Mouse (Mus musculus) kidney, adult 2 months (tissue): ENCODE measurements at regions not wholly inside any gene's neighbourhood (a gene's known extent, or its start where the extent isn't known, plus 50 kb on each side); places are given as distances from the start of the nearest gene placed in this dataset.

Experiments
- DNase-seq: peaks from one replicate; pipeline ENCODE4 v3.0.0; 2021
- H3K27ac ChIP-seq: fragments of 200-500 bp; 2 replicates; pipeline ENCODE4 v1.5.1; 2012; ENCODE audit warnings: low read depth, low read length, control low read depth, inconsistent platforms; ENCODE audit not compliant: insufficient read depth
- H3K27me3 ChIP-seq: fragments of 200-500 bp; replicated peaks from 2 replicates; pipeline ENCODE4 v1.6.1; 2012; ENCODE audit warnings: mild to moderate bottlenecking, moderate library complexity, low read length, inconsistent platforms; ENCODE audit not compliant: control insufficient read depth, insufficient read depth
- H3K36me3 ChIP-seq: fragments of 200-500 bp; 2 replicates; pipeline ENCODE4 v1.6.1; 2012; ENCODE audit warnings: mild to moderate bottlenecking, moderate library complexity, low read length, inconsistent platforms; ENCODE audit not compliant: control insufficient read depth, insufficient read depth
- H3K4me1 ChIP-seq: fragments of 200-500 bp; 2 replicates; pipeline ENCODE4 v1.6.1; 2011; ENCODE audit warnings: low read length; ENCODE audit not compliant: control insufficient read depth, insufficient read depth
- H3K4me3 ChIP-seq: fragments of 200-500 bp; 2 replicates; pipeline ENCODE4 v1.5.1; 2011; ENCODE audit warnings: mild to moderate bottlenecking, low read depth, low read length, control low read depth; ENCODE audit not compliant: insufficient read depth
- CTCF ChIP-seq: fragments of 200-500 bp; conservative IDR thresholded peaks from 2 replicates; pipeline ENCODE4 v1.5.1; 2011; ENCODE audit warnings: low read depth, mild to moderate bottlenecking, control low read depth, low read length, moderate library complexity, mixed read lengths; ENCODE audit not compliant: insufficient read depth, insufficient read length
- POLR2A ChIP-seq: fragments of 200-500 bp; IDR thresholded peaks from one replicate; pipeline ENCODE4 v1.6.1; 2011; ENCODE audit warnings: low read depth, low read length, control low read depth
- WGBS: fragments of 180-500 bp; shearing (Covaris S2); methylation state at CpG from one replicate; pipeline ENCODE4 v1.1.7; 2018; 5-methylcytosine and 5-hydroxymethylcytosine counted together

- Histone ChIP-seq H3K4me1 (no peaks in the 10 kb centered on the region), H3K36me3 (no peaks in the 10 kb centered on the region), H3K27me3 (no peaks in the 10 kb centered on the region), H3K4me3 (no peak overlapping the region), H3K27ac (no peak overlapping the region)
- no peak for DNase-seq
- WGBS: 83% methylated on average over 1 of the region's 1 CpGs
- TF ChIP-seq POLR2A: no peak
- TF ChIP-seq CTCF: no peak
Measured at GRCm38 (mm10) chr4:47933526-47933925, 111.4 kb upstream of the Nr4a3 start.

- Histone ChIP-seq H3K4me3 (no peak overlapping the region), H3K27me3 (no peaks in the 10 kb centered on the region), H3K4me1 (no peaks in the 10 kb centered on the region), H3K27ac (no peak overlapping the region), H3K36me3 (no peaks in the 10 kb centered on the region)
- no peak for DNase-seq
- 90% methylated on average over 3 of the region's 3 CpGs for WGBS
- TF ChIP-seq CTCF (no peak), POLR2A (no peak)
Measured at GRCm38 (mm10) chr4:47935547-47935946, 109.4 kb upstream of the Nr4a3 start.

- no peak overlapping the region for H3K27ac ChIP-seq
- TF ChIP-seq POLR2A (no peak), CTCF (no peak)
- no peak for DNase-seq
Measured at GRCm38 (mm10) chr4:47936470-47937125, 108.4 kb upstream of the Nr4a3 start.

GRCm38 (mm10) chr4:47947869-47948573 is 96.9 kb upstream of the Nr4a3 start:
- Histone ChIP-seq H3K4me1 (no peaks in the 10 kb centered on the region), H3K27ac (no peak overlapping the region), H3K36me3 (no peaks in the 10 kb centered on the region), H3K4me3 (no peak overlapping the region), H3K27me3 (no peaks in the 10 kb centered on the region)
- WGBS: 29% methylated on average over 16 of the region's 16 CpGs
- TF ChIP-seq POLR2A (no peak), CTCF (no peak)
- DNase-seq: peak; percentile 64

More at GRCm38 (mm10) chr4:47936470-47937125, 108.4 kb upstream of the Nr4a3 start:
- Histone ChIP-seq H3K4me1 (no peaks in the 10 kb centered on the region), H3K27me3 (no peaks in the 10 kb centered on the region), H3K4me3 (no peak overlapping the region), H3K36me3 (no peaks in the 10 kb centered on the region)
- WGBS: 82% methylated on average over 7 of the region's 7 CpGs

- TF ChIP-seq CTCF: no peak
- no peak for TF ChIP-seq POLR2A
- H3K4me1 ChIP-seq: no peaks in the 10 kb centered on the region
- peak; percentile 36 for DNase-seq
- no peaks in the 10 kb centered on the region for H3K36me3 ChIP-seq
- 21% methylated on average over 8 of the region's 8 CpGs for WGBS
- no peaks in the 10 kb centered on the region for H3K27me3 ChIP-seq
- no peak overlapping the region for H3K27ac ChIP-seq
- H3K4me3 ChIP-seq: no peak overlapping the region
Measured at GRCm38 (mm10) chr4:47948789-47949188, 96.2 kb upstream of the Nr4a3 start.

GRCm38 (mm10) chr4:47954576-47955305 is 90.2 kb upstream of the Nr4a3 start:
- 56% methylated on average over 15 of the region's 15 CpGs for WGBS
- DNase-seq: no peak

GRCm38 (mm10) chr4:47964630-47965029 is 80.3 kb upstream of the Nr4a3 start:
- DNase-seq: no peak
- no peaks in the 10 kb centered on the region for H3K4me1 ChIP-seq

More at GRCm38 (mm10) chr4:47954576-47955305, 90.2 kb upstream of the Nr4a3 start:
- no peak overlapping the region for H3K4me3 ChIP-seq
- H3K27me3 ChIP-seq: no peaks in the 10 kb centered on the region
- TF ChIP-seq CTCF (no peak), POLR2A (no peak)
- no peaks in the 10 kb centered on the region for H3K4me1 ChIP-seq
- no peak overlapping the region for H3K27ac ChIP-seq
- H3K36me3 ChIP-seq: no peaks in the 10 kb centered on the region

More at GRCm38 (mm10) chr4:47964630-47965029, 80.3 kb upstream of the Nr4a3 start:
- H3K27me3 ChIP-seq: no peaks in the 10 kb centered on the region
- no peak for TF ChIP-seq POLR2A
- no peak for TF ChIP-seq CTCF
- H3K4me3 ChIP-seq: no peak overlapping the region
- no peaks in the 10 kb centered on the region for H3K36me3 ChIP-seq
- no peak overlapping the region for H3K27ac ChIP-seq
- 72% methylated on average over 4 of the region's 4 CpGs for WGBS
